Mouse (Mus musculus) ES-E14 (cell line): Measurements from ENCODE around the gene Ranbp17. TPM values are rescaled to one million over a fixed set of nuclear protein-coding genes. Genes with fewer than 3 reads are reported as not detected.
A peak's percentile ranks its signal among the peaks of the same experiment; 100 is the strongest.

Experiments used
- DNase-seq: peaks from one replicate; pipeline ENCODE4 v3.0.0-alpha.2; 2013; ENCODE audit warnings: low read depth, low spot score
- H3K27ac ChIP-seq: 2 replicates; pipeline ENCODE4 v1.5.1; 2012; ENCODE audit warnings: low read depth, mild to moderate bottlenecking, low read length, moderate library complexity, mixed read lengths; ENCODE audit not compliant: poor library complexity, insufficient read depth, severe bottlenecking
- H3K36me3 ChIP-seq: 2 replicates; pipeline ENCODE4 v1.6.1; 2012; ENCODE audit warnings: mild to moderate bottlenecking, low read length, moderate library complexity, mixed read lengths; ENCODE audit not compliant: control insufficient read depth, poor library complexity, insufficient read depth, severe bottlenecking
- H3K4me1 ChIP-seq, 2 experiments: fragments of 150-350 bp in 1 of 2; sonication (generic) in 1 of 2; 2 replicates each; pipeline ENCODE4 v1.6.1; 2012; ENCODE audit warnings: low read length in 2 of 2, mild to moderate bottlenecking in 1 of 2, mixed read lengths in 1 of 2; ENCODE audit not compliant: control insufficient read depth in 2 of 2, insufficient read depth in 2 of 2, poor library complexity in 1 of 2
- H3K4me3 ChIP-seq, 2 experiments: fragments of 150-350 bp in 1 of 2; sonication (generic) in 1 of 2; 2 replicates each; pipeline ENCODE4 v1.5.1; 2012; ENCODE audit warnings: low read length in 2 of 2, low read depth in 1 of 2, mild to moderate bottlenecking in 1 of 2, mixed read lengths in 1 of 2; ENCODE audit not compliant: insufficient read depth in 1 of 2, poor library complexity in 1 of 2, severe bottlenecking in 1 of 2
- H3K9ac ChIP-seq: 2 replicates; pipeline ENCODE4 v1.6.1; 2012; ENCODE audit warnings: low read depth, mild to moderate bottlenecking, low read length, mixed read lengths; ENCODE audit not compliant: poor library complexity, insufficient read depth, severe bottlenecking
- H3K9me3 ChIP-seq: fragments of 150-350 bp; sonication (generic); 2 replicates; pipeline ENCODE4 v1.6.1; 2012; ENCODE audit warnings: low read depth, mild to moderate bottlenecking, low read length; ENCODE audit not compliant: control insufficient read depth, insufficient read depth
- CHD2 ChIP-seq: IDR thresholded peaks from 2 replicates; pipeline ENCODE4 v1.6.1; 2014; ENCODE audit warnings: mild to moderate bottlenecking, low read depth, low read length, inconsistent platforms
- HCFC1 ChIP-seq: IDR thresholded peaks from 2 replicates; pipeline ENCODE4 v1.6.1; 2012; ENCODE audit warnings: low read length, inconsistent platforms, borderline replicate concordance; ENCODE audit not compliant: insufficient read depth
- MAFK ChIP-seq: IDR thresholded peaks from 2 replicates; pipeline ENCODE4 v1.6.1; 2014; ENCODE audit warnings: mild to moderate bottlenecking, low read depth, low read length, inconsistent platforms; ENCODE audit not compliant: insufficient read depth
- ZC3H11A ChIP-seq: IDR thresholded peaks from 2 replicates; pipeline ENCODE4 v1.6.1; 2012; ENCODE audit warnings: low read depth, mild to moderate bottlenecking, inconsistent platforms, low read length, borderline replicate concordance
- ZNF384 ChIP-seq: IDR thresholded peaks from 2 replicates; pipeline ENCODE4 v1.6.1; 2012; ENCODE audit warnings: low read depth, low read length, inconsistent platforms
- in situ Hi-C, 2 experiments: fragments of 600-800 bp; cut with MboI; formaldehyde crosslinking; loops; one replicate each; pipeline ENCODE4 v1.15.1; 2025; ENCODE audit warnings: low sequenced_read_pairs in 2 of 2, inconsistent platforms in 1 of 2; ENCODE audit not compliant: unreplicated experiment in 2 of 2
- total RNA-seq: library from RNA; depleted of rRNA; stranded (reverse); fragments of 300-350 nt; gene quantifications from 2 replicates; pipeline ENCODE4 v1.2.3, GENCODE M21; 2012

Gene Ranbp17
- total RNA-seq, 1 experiment: 42.4 TPM

DNA sequence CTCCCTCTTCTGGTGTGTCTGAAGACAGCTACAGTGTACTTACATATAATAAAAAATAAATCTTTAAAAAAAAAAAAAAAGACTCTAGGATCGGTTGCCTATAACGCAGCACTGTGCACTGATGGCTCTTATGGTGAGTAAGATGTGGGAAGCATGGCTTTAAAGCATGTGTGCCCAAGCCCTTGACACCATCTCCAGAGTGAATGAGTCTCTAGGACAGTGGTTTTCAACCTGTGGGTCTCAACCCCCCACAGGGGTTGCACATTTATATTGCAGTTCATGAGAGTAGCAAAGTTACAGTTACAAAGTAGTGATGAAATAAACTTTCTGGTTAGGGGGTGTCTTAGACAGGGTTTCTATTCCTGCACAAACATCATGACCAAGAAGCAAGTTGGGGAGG, 31.4 kb upstream of the Ranbp17 start:
- H3K9me3 ChIP-seq: no peaks in the 10 kb centered on the region
- H3K9ac ChIP-seq: no peak overlapping the region
- H3K4me1 ChIP-seq: peaks cover 11 to 12% of the 10 kb centered on the region in 2 experiments; a peak in 3 of 4 replicates
- in situ Hi-C loops: loop anchor here in 1 of 2 experiments (25.0 kb wide), 1 partner anchor 1867 kb away; no protein-coding TSS in a partner anchor
- H3K27ac ChIP-seq: no peak overlapping the region
- no peak for DNase-seq
- no peak overlapping the region for H3K4me3 ChIP-seq
- H3K36me3 ChIP-seq: peaks cover 4% of the 10 kb centered on the region; the same call in 1 of the 2 replicates
- no peak for TF ChIP-seq ZC3H11A
- no peak for TF ChIP-seq CHD2
- no peak for TF ChIP-seq HCFC1
- no peak for TF ChIP-seq MAFK
- TF ChIP-seq ZNF384: no peak

DNA sequence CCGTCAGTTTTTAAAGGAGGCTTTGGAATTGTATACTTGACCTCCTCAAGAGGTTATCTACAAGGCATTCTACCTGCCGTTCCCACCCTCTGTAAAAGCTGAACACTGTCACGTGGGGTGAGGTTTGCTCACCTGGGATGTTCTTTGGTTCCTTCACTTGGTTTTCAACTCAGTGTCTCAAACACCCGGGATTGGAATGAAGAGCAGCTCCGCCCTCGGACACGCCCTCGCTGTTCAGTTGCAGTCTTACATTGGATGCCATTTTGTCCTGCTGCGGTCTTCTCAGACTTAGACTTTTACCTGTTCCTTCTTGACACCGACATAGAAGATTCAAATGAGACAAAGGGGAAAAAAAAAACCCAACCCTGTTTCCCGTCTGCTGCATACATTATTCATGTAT, 30.6 kb upstream of the Ranbp17 start:
- TF ChIP-seq ZNF384: 0 out of 2 replicates have a peak, but pooled peaks have one; percentile 47
- no peak for TF ChIP-seq MAFK
- TF ChIP-seq CHD2: no peak
- no peak for TF ChIP-seq HCFC1
- no peak for TF ChIP-seq ZC3H11A
- in situ Hi-C loops: loop anchor here in 1 of 2 experiments (25.0 kb wide), 1 partner anchor 1868 kb away; no protein-coding TSS in a partner anchor
- Histone ChIP-seq H3K4me1 (peaks cover 9% of the 10 kb centered on the region in 2 experiments; a peak in 3 of 4 replicates), H3K36me3 (peaks cover 4% of the 10 kb centered on the region; the same call in 1 of the 2 replicates), H3K4me3 (peak overlapping the region; percentile 8 to 29; a peak in 3 of 4 replicates), H3K9me3 (no peaks in the 10 kb centered on the region), H3K9ac (no peak overlapping the region; the same call in 1 of the 2 replicates), H3K27ac (peak overlapping the region; percentile 97; the same call in 1 of the 2 replicates)
- DNase-seq: peak; percentile 86

DNA sequence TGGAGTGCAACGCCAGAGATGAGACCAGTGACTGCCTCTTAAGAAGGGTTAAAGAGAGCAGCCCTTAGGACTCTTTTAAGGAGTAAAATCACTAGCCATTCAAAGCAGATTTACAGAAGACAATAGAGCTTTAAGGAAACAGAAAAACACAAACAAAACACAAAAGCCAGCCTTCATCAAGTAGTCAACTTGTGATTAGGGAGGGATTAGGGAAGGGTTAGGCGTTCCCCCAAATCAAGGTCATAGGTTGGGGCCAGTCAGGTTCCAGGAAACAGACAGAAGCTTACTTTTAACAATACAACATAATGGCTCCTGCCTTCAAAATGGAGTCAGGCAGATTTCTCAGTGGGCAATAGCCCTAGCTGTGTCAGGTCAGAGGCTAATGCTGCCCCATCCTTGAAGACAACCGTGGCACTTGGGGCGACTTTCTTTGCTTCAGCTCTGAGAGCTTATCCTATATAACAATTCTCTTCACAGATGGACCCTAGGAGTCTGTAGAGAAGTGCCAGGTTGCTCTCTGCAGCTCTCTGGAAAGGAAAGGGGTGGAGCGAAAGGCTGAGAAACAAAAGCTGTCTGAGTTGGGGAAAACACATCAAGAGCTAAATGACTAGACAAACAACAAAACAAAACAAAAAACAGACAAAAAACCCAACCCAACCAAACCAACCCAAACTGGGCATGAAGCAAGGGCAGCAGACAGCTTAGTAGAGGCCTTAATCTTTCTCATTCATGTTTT, 24.0 kb upstream of the Ranbp17 start:
- Histone ChIP-seq H3K4me3 (peak overlapping the region; percentile 60 to 62), H3K9ac (peak overlapping the region; percentile 70), H3K36me3 (peaks cover 4% of the 10 kb centered on the region; the same call in 1 of the 2 replicates), H3K27ac (peak overlapping the region; percentile 99), H3K4me1 (peaks cover 15 to 17% of the 10 kb centered on the region in 2 experiments), H3K9me3 (no peaks in the 10 kb centered on the region)
- TF ChIP-seq ZC3H11A (no peak), CHD2 (peak; percentile 82), MAFK (no peak), HCFC1 (0 out of 2 replicates have a peak, but pooled peaks have one; percentile 7)
- peak; percentile 95 for DNase-seq
- in situ Hi-C loops: loop anchor here in 1 of 2 experiments (25.0 kb wide), 1 partner anchor 1875 kb away; no protein-coding TSS in a partner anchor

DNA sequence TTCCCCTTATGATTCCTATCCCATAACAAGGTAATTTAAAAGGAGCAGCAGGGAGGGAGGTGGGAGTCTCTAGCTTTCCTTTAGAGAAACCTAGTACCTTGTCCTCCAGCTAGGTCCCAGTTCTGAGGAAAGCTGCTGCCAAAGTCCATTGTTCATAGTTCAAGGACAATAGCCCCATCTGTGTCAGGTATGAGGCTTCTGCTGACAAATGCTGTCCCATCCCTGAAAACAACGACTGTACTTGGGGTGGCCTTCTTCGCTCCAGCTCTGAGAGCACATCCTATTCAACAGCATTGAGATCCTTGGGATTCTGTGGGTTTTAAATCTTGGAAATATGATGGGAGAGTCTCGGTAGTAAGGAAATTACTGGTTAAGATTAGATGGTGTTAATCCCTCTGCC, 23.1 kb upstream of the Ranbp17 start:
- H3K27ac ChIP-seq: peak overlapping the region; percentile 99
- H3K9me3 ChIP-seq: no peaks in the 10 kb centered on the region
- TF ChIP-seq MAFK (no peak), HCFC1 (0 out of 2 replicates have a peak, but pooled peaks have one; percentile 21)
- DNase-seq: no peak
- peak overlapping the region; percentile 67 for H3K9ac ChIP-seq
- H3K4me1 ChIP-seq: peaks cover 14 to 15% of the 10 kb centered on the region in 2 experiments
- peaks cover 4% of the 10 kb centered on the region; the same call in 1 of the 2 replicates for H3K36me3 ChIP-seq
- in situ Hi-C loops: loop anchor here in 1 of 2 experiments (25.0 kb wide), 1 partner anchor 1876 kb away; no protein-coding TSS in a partner anchor
- peak overlapping the region; percentile 60 to 62 for H3K4me3 ChIP-seq
